Mouse (Mus musculus) lung, postnatal 10 days (tissue): Measurements from ENCODE around the gene Gm42674.

Source experiments
- DNase-seq: peaks from one replicate; pipeline ENCODE4 v3.0.0; 2021

Gm42674 gene

GRCm38 (mm10) chr3:90626266-90627021 lies 24.7 kb downstream of the Gm42674 start:
- DNase-seq, result no peak

GRCm38 (mm10) chr3:90627366-90627765 lies 25.7 kb downstream of the Gm42674 start:
- no peak for DNase-seq

GRCm38 (mm10) chr3:90627807-90628206 lies 26.1 kb downstream of the Gm42674 start:
- peak; percentile 40 for DNase-seq

GRCm38 (mm10) chr3:90629298-90629697 lies 27.6 kb downstream of the Gm42674 start:
- DNase-seq, result no peak

- no peak for DNase-seq
Measured at GRCm38 (mm10) chr3:90631984-90632383, 30.3 kb downstream of the Gm42674 start.

GRCm38 (mm10) chr3:90638511-90639275 lies 37.0 kb downstream of the Gm42674 start:
- no peak for DNase-seq

- DNase-seq, result peak; percentile 30
Measured at GRCm38 (mm10) chr3:90639511-90640154, 37.9 kb downstream of the Gm42674 start.

- no peak for DNase-seq
Measured at GRCm38 (mm10) chr3:90640981-90641380, 39.3 kb downstream of the Gm42674 start.

- peak; percentile 61 for DNase-seq
Measured at GRCm38 (mm10) chr3:90644220-90644619, 42.5 kb downstream of the Gm42674 start.

GRCm38 (mm10) chr3:90647291-90647690 lies 45.6 kb downstream of the Gm42674 start:
- no peak for DNase-seq

- no peak for DNase-seq
Measured at GRCm38 (mm10) chr3:90648981-90649380, 47.3 kb downstream of the Gm42674 start.

GRCm38 (mm10) chr3:90649832-90650231 lies 48.1 kb downstream of the Gm42674 start:
- no peak for DNase-seq

- peak; percentile 82 for DNase-seq
Measured at GRCm38 (mm10) chr3:90652878-90653508, 51.3 kb downstream of the Gm42674 start.

- no peak for DNase-seq
Measured at GRCm38 (mm10) chr3:90653717-90654116, 52.0 kb downstream of the Gm42674 start, which contains the start of gene S100a7a. S100a7a (plus strand) TSS chr3:90654017.
